Mouse (Mus musculus) layer of hippocampus, adult 6 months (tissue): ENCODE data around the gene Ccl3. TPM values are rescaled to one million over a fixed set of nuclear protein-coding genes. Genes with fewer than 3 reads are reported as not detected.

ENCODE experiments used
- long read RNA-seq, 2 experiments: library from polyadenylated mRNA; unstranded; transcript quantifications; one replicate each; pipeline ENCODE4 v2.0.0; 2019 to 2020
- polyA plus RNA-seq: library from polyadenylated mRNA; unstranded; fragments of <200 nt; fragmentation: Nextera tagmentation; gene quantifications from 2 replicates; pipeline ENCODE4 v1.2.3, GENCODE M21; 2021

Ccl3 gene
- polyA plus RNA-seq = 1.1 and 1.3 TPM in 2 replicates
- long read RNA-seq, experiment 1, partial matches to known transcripts = 0 of 2 reads
- long read RNA-seq, experiment 1, other reads (novel, unspliced or antisense) = 0 of 2 reads
- long read RNA-seq, experiment 2 = 0 reads

GRCm38 (mm10) chr11:83649305-83649841 is at the start of gene Ccl3:
Gene Ccl3 (minus strand): TSS chr11:83649355.

DNA sequence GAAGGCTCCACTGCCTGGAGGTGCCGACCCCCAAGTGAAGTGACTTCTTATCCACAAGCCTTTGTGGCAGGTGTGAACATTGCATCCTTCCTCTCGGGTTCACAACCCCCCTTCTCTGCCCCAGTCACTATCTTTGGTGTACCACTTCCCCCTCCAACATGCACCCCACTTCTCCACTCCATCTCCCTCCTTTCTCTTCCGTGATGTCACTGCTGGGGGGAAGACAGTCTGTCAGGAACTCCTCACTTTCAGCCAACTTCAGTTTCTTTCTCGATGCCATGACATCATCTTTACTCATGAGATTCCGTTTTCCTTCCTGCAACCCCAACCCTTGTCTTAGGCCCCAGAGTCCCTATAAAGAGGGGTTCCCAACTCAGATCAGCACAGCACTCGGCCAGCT is 13.0 kb upstream of the Ccl3 start, which contains the start of gene Ccl4:
Gene Ccl4 (plus strand): TSS at position 381 of the 400 bp plus-strand sequence.

GRCm38 (mm10) chr11:83645521-83645920 is 3.6 kb downstream of the Ccl3 start, which contains the start of gene Rpl9-ps1:
Gene Rpl9-ps1 (minus strand): TSS chr11:83645621.

Other genes with a start within 250 kb of the Ccl3 start
- 17.3 and 19.8 TPM in 2 replicates for gene Rasl10b, start 240.2 kb downstream of the Ccl3 start, polyA plus RNA-seq
- gene Gas2l2, start 219.9 kb downstream of the Ccl3 start, polyA plus RNA-seq = 0.39 and 0.56 TPM in 2 replicates
- gene 1700020L24Rik, start 211.7 kb downstream of the Ccl3 start, polyA plus RNA-seq = 0.30 and 0.52 TPM in 2 replicates
- 0.80 and 0.95 TPM in 2 replicates for gene Mmp28, start 186.3 kb downstream of the Ccl3 start, polyA plus RNA-seq
- gene Taf15, start 176.3 kb downstream of the Ccl3 start, polyA plus RNA-seq = 0.56 and 1.3 TPM in 2 replicates
- gene Heatr9, start 127.2 kb downstream of the Ccl3 start, polyA plus RNA-seq = not detected in 2 replicates
- gene Ccl5, start 118.8 kb downstream of the Ccl3 start, polyA plus RNA-seq = 1.1 and 4.9 TPM in 2 replicates
- 0.89 and 1.9 TPM in 2 replicates for gene Ccl9, start 70.7 kb downstream of the Ccl3 start, polyA plus RNA-seq
- gene Ccl6, start 56.3 kb downstream of the Ccl3 start, polyA plus RNA-seq = 2.1 and 2.5 TPM in 2 replicates
- not detected in 2 replicates for gene Rpl9-ps1, start 3.7 kb downstream of the Ccl3 start, polyA plus RNA-seq
- 1.2 and 1.3 TPM in 2 replicates for gene Ccl4, start 13.2 kb upstream of the Ccl3 start, polyA plus RNA-seq
- gene Wfdc17, start 54.6 kb upstream of the Ccl3 start, polyA plus RNA-seq = 1.8 and 2.6 TPM in 2 replicates
- gene Wfdc18, start 59.7 kb upstream of the Ccl3 start, polyA plus RNA-seq = 7.8 and 8.6 TPM in 2 replicates
- not detected in 2 replicates for gene Wfdc21, start 97.6 kb upstream of the Ccl3 start, polyA plus RNA-seq
- gene Heatr6, start 104.3 kb upstream of the Ccl3 start, polyA plus RNA-seq = 6.9 and 7.2 TPM in 2 replicates
- 0.78 and 1.0 TPM in 2 replicates for gene Hnf1b, start 200.7 kb upstream of the Ccl3 start, polyA plus RNA-seq